Mouse (Mus musculus) left cerebral cortex, adult 2 months (tissue): ENCODE measurements around the gene Trpv4. TPM values are rescaled to one million over a fixed set of nuclear protein-coding genes. Genes with fewer than 3 reads are reported as not detected.

Experiments used
- DNase-seq, 2 experiments: peaks; one replicate each; pipeline ENCODE4 v3.0.0; 2021 to 2022; ENCODE audit warnings: low spot score in 2 of 2, mixed read lengths in 1 of 2; ENCODE audit errors: extremely low spot score in 1 of 2
- H3K27ac ChIP-seq: fragments of 200-600 bp; 2 replicates; pipeline ENCODE4 v1.8.1; 2022
- H3K4me3 ChIP-seq: fragments of 200-600 bp; 2 replicates; pipeline ENCODE4 v1.8.1; 2022
- CTCF ChIP-seq: fragments of 200-600 bp; IDR thresholded peaks from 2 replicates; pipeline ENCODE4 v1.8.1; 2022; ENCODE audit warnings: antibody characterized with exemption, mild to moderate bottlenecking, moderate library complexity
- intact Hi-C: fragments of 180-260 bp; cut with DNase I; formaldehyde crosslinking; loops from one replicate; pipeline ENCODE4 v1.15.1; 2025
- long read RNA-seq, 2 experiments: library from polyadenylated mRNA; stranded (forward); transcript quantifications; one replicate each; pipeline ENCODE4 v2.0.0; 2021; ENCODE audit warnings: borderline mapping rate in 2 of 2
- total RNA-seq, 2 experiments: library from RNA; stranded (reverse); gene quantifications; 2 replicates each; pipeline ENCODE4 v1.2.3; 2021

Gene Trpv4
- total RNA-seq: 1 to 10 TPM; 1.8 to 2.2 TPM
- long read RNA-seq, experiment 1, partial matches to known transcripts: 2 of 2 reads
- long read RNA-seq, experiment 1, other reads (novel, unspliced or antisense): 0 of 2 reads
- long read RNA-seq, experiment 2, partial matches to known transcripts: 2 of 6 reads
- long read RNA-seq, experiment 2, other reads (novel, unspliced or antisense): 1 of 6 reads

GRCm38 (mm10) chr5:114658255-114658654 lies at the start of gene Trpv4:
Trpv4 (minus strand) TSS chr5:114658421.
- Histone ChIP-seq H3K4me3 (peak within 1 kb of the TSS; percentile 39), H3K27ac (no peak within 1 kb of the TSS)
- intact Hi-C loops: no loop called here
- DNase-seq: no peak
- TF ChIP-seq CTCF: no peak

DNA sequence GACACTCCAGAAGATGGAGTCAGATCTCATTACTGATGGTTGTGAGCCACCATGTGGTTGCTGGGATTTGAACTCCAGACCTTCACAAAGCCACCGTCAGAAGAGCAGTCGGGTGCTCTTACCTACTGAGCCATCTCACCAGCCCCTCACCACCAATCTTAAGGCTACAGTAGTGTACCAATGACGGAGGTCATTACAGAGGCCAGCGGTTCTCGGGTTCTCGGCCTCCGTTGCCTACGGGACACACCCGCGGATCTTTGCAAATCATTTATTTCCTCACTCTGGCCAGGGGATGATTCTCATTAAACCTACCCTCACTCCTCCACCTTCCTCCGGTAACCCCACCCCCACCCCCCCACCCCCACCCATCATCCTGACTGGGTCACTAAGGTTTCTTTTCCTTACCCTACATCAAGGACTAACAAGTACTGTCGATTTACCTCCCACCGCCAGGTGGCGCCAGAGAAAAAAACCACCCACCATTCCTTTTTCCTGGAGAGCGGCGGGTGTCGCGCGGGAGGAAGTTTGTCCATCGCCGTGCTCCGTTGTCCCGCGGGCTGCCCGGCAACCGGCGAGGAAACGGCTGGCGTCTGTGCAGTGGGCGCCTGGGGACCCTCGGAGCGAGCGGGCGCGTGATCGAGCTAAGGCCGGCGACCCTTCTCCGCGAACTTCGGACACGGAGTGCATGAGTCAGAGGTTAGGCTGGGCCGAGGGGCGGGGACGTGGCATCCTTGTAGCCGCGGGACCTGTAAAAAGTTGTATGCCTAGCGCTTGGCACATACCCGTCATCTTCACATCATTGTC lies 49.2 kb upstream of the Trpv4 start, which contains the start of gene Tchp:
Tchp (plus strand) TSS at position 496 of the 804 bp plus-strand sequence.
- Histone ChIP-seq H3K27ac (0 out of 2 replicates have a peak within 1 kb of the TSS, but pooled peaks have one; percentile 50), H3K4me3 (peak within 1 kb of the TSS; percentile 76)
- DNase-seq: peak; percentile 94 to 97
- TF ChIP-seq CTCF: peak; percentile 78
- intact Hi-C loops: loop anchor here (1.0 kb wide), 1 partner anchor 66 kb away; no protein-coding TSS in a partner anchor

DNA sequence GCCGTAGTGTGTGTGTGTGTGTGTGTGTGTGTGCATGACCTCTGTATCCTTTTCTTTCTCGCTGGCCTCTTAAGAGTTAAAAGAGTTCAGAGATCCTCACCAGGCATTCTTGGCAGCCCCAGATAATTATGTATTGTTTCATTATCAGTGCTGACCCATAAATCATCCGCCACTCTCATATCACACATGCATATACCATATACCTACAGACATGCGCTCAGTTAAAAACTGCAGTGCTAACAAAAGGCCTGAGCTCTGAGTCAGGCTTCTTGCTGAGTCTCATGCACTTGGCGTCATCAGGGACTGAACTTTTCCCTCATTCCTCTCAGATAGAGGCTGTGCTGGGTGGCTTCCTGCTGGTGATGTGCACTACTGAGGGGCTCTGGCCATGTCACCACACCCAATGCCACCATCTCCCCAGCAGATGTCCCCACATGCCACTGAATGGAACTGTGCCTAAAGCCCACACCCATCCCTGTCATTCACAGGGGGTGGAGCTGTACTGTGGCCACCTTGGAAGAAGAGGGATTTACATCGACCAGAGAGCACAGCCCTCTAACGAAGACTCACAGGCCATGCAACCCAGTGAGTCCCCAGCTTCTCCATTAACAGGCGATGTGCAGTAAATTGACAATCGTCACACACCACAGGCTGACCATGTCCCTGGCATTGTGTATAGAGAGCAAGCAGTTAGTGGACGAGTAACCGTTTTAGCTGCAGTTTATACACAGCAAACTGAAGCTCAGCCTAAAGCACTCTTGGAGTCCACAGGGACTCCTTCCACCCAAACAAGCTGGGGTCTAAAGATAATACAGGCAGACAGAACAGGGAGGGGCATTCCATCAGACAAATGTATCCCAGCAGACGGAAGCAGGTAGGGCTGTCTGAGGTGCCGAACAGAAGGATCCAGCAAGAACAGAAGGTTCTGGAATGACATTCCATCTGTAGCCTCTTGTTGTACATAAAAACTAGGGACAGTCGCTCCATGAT lies 44.5 kb upstream of the Trpv4 start:
- TF ChIP-seq CTCF: peak; percentile 18
- intact Hi-C loops: loop anchor here (5.0 kb wide), 1 partner anchor 155 kb away; the partner anchor contains the start of gene Gm9936
- no peak overlapping the region for H3K27ac ChIP-seq
- DNase-seq: no peak
- no peak overlapping the region for H3K4me3 ChIP-seq

- no peak for DNase-seq
- intact Hi-C loops: loop anchor here (5.0 kb wide), 1 partner anchor 62 kb away; no protein-coding TSS in a partner anchor
- TF ChIP-seq CTCF: no peak
Measured at GRCm38 (mm10) chr5:114699015-114699414, 40.8 kb upstream of the Trpv4 start.

DNA sequence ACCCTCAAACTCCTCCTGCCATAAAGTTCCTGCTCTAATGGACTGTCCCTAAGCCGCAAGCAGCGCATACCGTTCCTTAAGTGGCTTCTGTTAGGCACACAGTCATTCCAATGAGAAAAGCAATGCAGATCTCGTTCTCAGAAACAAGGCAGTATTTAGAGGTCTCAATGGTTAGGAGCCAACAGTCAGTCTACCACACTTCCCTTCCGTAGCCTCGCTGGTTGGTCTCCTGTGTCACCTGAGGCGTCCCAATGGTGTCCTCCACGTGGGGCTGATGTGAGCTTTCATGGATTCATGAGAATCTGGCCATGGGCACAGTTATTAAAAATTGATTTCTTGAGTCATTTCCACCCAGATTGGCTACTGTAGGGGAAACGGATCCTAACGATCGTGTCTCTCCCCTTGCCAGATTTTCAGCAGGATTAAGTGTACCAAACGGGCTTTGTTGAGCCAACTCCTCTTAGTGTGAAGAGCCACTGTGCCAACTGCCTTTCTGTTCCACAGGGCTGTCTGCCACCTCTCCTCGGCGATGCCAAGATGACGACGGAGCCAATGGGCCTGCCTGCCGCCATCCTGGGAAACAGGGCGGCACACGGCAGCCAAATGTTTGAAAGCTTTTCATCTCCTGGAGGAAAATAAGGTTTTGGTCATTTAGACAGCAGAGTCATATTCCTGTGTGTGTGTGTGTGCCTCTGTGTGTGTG lies 40.0 kb upstream of the Trpv4 start:
- intact Hi-C loops: loop anchor here (5.0 kb wide), 1 partner anchor 61 kb away; no protein-coding TSS in a partner anchor
- Histone ChIP-seq H3K4me3 (no peak overlapping the region), H3K27ac (no peak overlapping the region)
- TF ChIP-seq CTCF: no peak
- peak; percentile 58 to 63 for DNase-seq

More at GRCm38 (mm10) chr5:114699015-114699414, 40.8 kb upstream of the Trpv4 start:
- Histone ChIP-seq H3K27ac (no peak overlapping the region), H3K4me3 (no peak overlapping the region)

- DNase-seq: no peak
- Histone ChIP-seq H3K4me3 (no peak overlapping the region), H3K27ac (no peak overlapping the region)
- no peak for TF ChIP-seq CTCF
- intact Hi-C loops: loop anchor here (5.0 kb wide), 1 partner anchor 60 kb away; no protein-coding TSS in a partner anchor
Measured at GRCm38 (mm10) chr5:114696939-114697338, 38.7 kb upstream of the Trpv4 start.

DNA sequence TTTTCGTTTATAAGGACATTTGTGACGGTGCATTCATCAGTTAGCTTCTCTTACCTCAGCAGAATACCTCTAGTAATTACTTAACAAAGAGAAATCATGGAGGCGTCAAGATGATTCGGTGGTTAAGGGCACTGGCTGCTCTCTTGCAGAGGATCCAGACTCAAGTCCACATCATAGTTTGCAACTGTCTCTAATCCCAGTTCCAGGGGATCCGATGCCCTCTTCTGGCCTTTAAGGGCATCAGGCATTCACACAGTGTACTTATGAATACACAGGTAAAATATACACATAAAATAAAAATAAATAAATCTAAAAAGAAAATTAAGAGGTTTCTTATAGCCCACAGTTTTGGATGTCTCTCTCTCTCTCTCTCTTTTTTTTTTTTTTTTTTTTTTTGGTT lies 37.6 kb upstream of the Trpv4 start:
- no peak overlapping the region for H3K27ac ChIP-seq
- no peak; the same call in 1 of the 2 replicates for TF ChIP-seq CTCF
- no peak for DNase-seq
- intact Hi-C loops: loop anchor here (5.0 kb wide), 1 partner anchor 58 kb away; no protein-coding TSS in a partner anchor
- no peak overlapping the region for H3K4me3 ChIP-seq

GRCm38 (mm10) chr5:114690633-114691567 lies 32.7 kb upstream of the Trpv4 start, which contains the start of gene Gltp:
Gltp (minus strand) TSS chr5:114690984.
- intact Hi-C loops: loop anchor here (1.0 kb wide), 1 partner anchor 24 kb away; no protein-coding TSS in a partner anchor
- DNase-seq: peak; percentile 95 to 98
- peak within 1 kb of the TSS; percentile 95 for H3K4me3 ChIP-seq
- H3K27ac ChIP-seq: peak within 1 kb of the TSS; percentile 90
- peak; percentile 50 for TF ChIP-seq CTCF

GRCm38 (mm10) chr5:114689700-114690366 lies 31.6 kb upstream of the Trpv4 start:
- intact Hi-C loops: no loop called here
- no peak for DNase-seq
- Histone ChIP-seq H3K27ac (peak overlapping the region; percentile 24), H3K4me3 (peak overlapping the region; percentile 95)
- TF ChIP-seq CTCF: no peak
